16 mouse cellular contexts compared by ENCODE assay signal in the genomic region with DNA sequence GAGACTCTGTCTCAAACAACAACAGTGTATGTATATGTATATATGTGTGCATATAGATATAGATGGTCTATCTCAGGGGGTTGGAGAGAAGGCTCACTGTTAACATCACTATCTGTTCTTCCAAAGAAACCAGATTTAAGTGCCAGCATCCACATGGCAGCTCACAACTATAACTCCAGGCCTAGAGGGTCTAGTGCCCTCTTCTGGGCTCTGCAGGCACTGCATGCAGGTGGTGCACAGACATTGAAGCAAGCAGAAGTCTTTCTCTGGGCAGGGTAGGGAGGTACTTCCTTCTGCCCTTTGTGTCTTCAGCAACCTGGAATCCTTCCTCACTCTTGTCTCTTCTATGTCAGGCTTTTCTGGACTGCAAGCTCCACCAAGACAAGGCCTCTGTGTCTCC. TPM values are rescaled to one million over a fixed set of nuclear protein-coding genes. Genes with fewer than 3 reads are reported as not detected.
A peak's percentile ranks its signal among the peaks of the same experiment; 100 is the strongest.
DNase-seq lines count a peak whose midpoint lies in the region; ATAC-seq and TF ChIP-seq lines count a peak whose summit lies in the region.
"Had no signal": no experiment of that assay in that cellular context is flagged by ENCODE, and none has a peak within 500 bp of the region (broad histone marks: within the 10 kb centered on the region; RNA-seq: fewer than 3 reads in every experiment).

No protein-coding gene starts in this region.

- no peaks in the 10 kb centered on the region for H3K36me3 ChIP-seq in liver, adult 2 months (ENCODE audit: control insufficient read depth, insufficient read depth, low read length)

- no peaks in the 10 kb centered on the region for H3K27me3 ChIP-seq in cerebellum, adult 2 months (ENCODE audit: control insufficient read depth, insufficient read depth, low read length)
- 0 out of 2 replicates have a peak, but pooled peaks cover 7% of the 10 kb centered on the region for H3K27me3 ChIP-seq in liver, adult 2 months (ENCODE audit: control insufficient read depth, insufficient read depth, low read length)

- peaks cover 10% of the 10 kb centered on the region for H3K4me1 ChIP-seq in cerebellum, adult 2 months (ENCODE audit: control insufficient read depth, insufficient read depth, low read length)
- no peaks in the 10 kb centered on the region for H3K4me1 ChIP-seq in liver, adult 2 months (ENCODE audit: control insufficient read depth, insufficient read depth, low read length)

- ATAC-seq in granulocyte monocyte progenitor cell, adult 5-6 weeks (replicated peaks; ENCODE audit: poor library complexity, severe bottlenecking), result no peak

- no peaks in the 10 kb centered on the region for H3K79me2 ChIP-seq in liver, adult 2 months (ENCODE audit: control insufficient read depth, insufficient read depth, low read length)

- TF ChIP-seq POLR2A in cerebellum, adult 2 months (IDR thresholded peaks at IDR 0.05; ENCODE audit: borderline replicate concordance, insufficient read depth, low read length), result no peak
- TF ChIP-seq POLR2A in liver, adult 2 months (IDR thresholded peaks at IDR 0.05; ENCODE audit: extremely low read depth, insufficient read depth, low read length), result no peak

- H3K4me3 ChIP-seq in cerebellum, adult 2 months (replicated peaks; ENCODE audit: insufficient read depth, low read depth, low read length), result no peak overlapping the region
- no peak overlapping the region for H3K4me3 ChIP-seq in liver, adult 2 months (ENCODE audit: insufficient read depth, low read depth, low read length)
- H3K4me3 ChIP-seq: erythroblast, embryonic 14.5 days had no signal

- H3K9ac ChIP-seq in liver, adult 2 months (ENCODE audit: low read depth, low read length), result no peak overlapping the region

- no peak overlapping the region for H3K27ac ChIP-seq in cerebellum, adult 2 months (ENCODE audit: insufficient read depth, low read length)
- no peak overlapping the region for H3K27ac ChIP-seq in liver, adult 2 months (replicated peaks; ENCODE audit: insufficient read depth, low read depth, low read length)

- DNase-seq in cerebellum, adult 2 months, result no peak
- no peak for DNase-seq in cerebellum, adult 8-10 months
- no peak for DNase-seq in liver, adult 2 months (ENCODE audit: extremely low read depth, low read depth, low spot score)
- DNase-seq in liver (no peak), 3T3-L1 (ENCODE audit: low read depth, low spot score) (peak; percentile 8), ZHBTc4 (ENCODE audit: low read depth, low spot score) (peak; percentile 81)
- no peak for DNase-seq in frontal cortex, postnatal 14 days (ENCODE audit: low spot score in 2 of 2)
- DNase-seq: adrenal gland, postnatal 25 days; cerebellum, postnatal 36 days; gastrocnemius, postnatal 14 days; kidney, postnatal 25 days had no signal

- TF ChIP-seq CTCF in cerebellum, adult 2 months (IDR thresholded peaks at IDR 0.05; ENCODE audit: borderline replicate concordance, insufficient read depth, low read depth, low read length), result peak; percentile 35; the same call in 1 of the 2 replicates
- TF ChIP-seq CTCF in liver, adult 2 months (IDR thresholded peaks at IDR 0.05; ENCODE audit: low read depth, low read length), result peak; percentile 74

RNA-seq across cellular contexts. Expression of gene Gm11733, which starts 50.1 kb away (rescaled TPM):
- 0.06 and 0.13 TPM in 2 replicates for polyA plus RNA-seq in cerebellum, adult 2 months (2012; rRNA removed)
- not detected in 2 replicates for total RNA-seq in liver, adult 2 months (2014; rRNA removed)
- polyA plus RNA-seq in liver, adult 2 months (2012; rRNA removed), result not detected in 2 replicates
- total RNA-seq in granulocyte monocyte progenitor cell, adult 5-6 weeks (2014; fragmentation: Nextera tagmentation), result not detected in 2 replicates
- total RNA-seq in granulocyte monocyte progenitor cell, adult 5-6 weeks (2017), result not detected in 2 replicates
- total RNA-seq: adrenal gland, postnatal 25 days; gastrocnemius, postnatal 14 days; hematopoietic stem cell, adult 5-6 weeks; monocyte, adult 5-6 weeks had no signal
- polyA plus RNA-seq: erythroblast, embryonic 14.5 days; limb, embryonic 14.5 days had no signal

Comparison
In these comparisons a context has a peak if more than half of its experiments do, and no peak if none do; other contexts are left out.
1. DNase-seq: peak in 3T3-L1 (single experiment) and ZHBTc4 (single experiment); none in cerebellum, adult 2 months (0 of 2), cerebellum, adult 8-10 months (single experiment), liver, adult 2 months (single experiment), liver (single experiment) and frontal cortex, postnatal 14 days (0 of 2).